Mouse (Mus musculus) c-Kit-negative CD71-positive TER-119-positive erythroid progenitor cells, embryonic 14.5 days (primary cell): Measurements from ENCODE around the gene Snx6.
"Not testable (repeated sequence)": the region's sequence is repeated elsewhere in the genome, so short reads cannot be mapped to it uniquely, and the experiment has no call there.

Experiments
- DNase-seq: peaks from one replicate; pipeline ENCODE4 v3.0.0-alpha.2; 2013; ENCODE audit warnings: low read depth, low spot score

The Snx6 gene

DNA sequence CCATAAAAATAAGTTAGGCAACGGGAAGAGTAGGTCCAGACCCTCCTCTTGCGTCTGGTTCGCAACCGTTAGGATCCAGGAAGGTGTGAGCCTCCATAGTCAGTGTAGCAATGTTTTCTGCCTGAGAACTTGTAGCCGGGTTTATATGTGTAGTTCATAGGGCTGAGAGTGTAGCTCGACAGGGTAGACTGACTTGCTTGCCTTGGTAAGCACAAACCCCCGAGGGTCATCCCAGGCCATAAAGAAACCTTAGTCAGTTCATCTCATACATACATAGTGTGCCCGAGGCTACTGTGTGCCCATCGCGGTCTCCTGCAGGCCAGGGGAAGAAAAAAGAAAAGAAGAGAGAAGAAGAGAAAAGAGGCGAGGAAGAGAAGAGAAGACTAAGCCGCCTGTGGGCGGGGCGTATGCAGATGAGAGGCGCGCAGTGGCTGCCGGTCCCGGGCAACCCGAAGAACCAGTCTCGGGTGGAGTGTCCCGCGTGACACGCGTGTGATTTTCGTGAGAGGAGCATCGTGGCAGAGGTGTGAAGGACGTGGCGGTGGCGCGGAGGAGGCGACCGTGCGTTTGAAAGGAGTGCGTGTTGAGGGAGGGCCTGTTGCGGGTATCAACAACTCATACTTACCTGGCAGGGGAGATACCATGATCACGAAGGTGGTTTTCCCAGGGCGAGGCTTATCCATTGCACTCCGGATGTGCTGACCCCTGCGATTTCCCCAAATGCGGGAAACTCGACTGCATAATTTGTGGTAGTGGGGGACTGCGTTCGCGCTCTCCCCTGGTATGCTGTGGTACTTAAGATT lies 85.6 kb downstream of the Snx6 start:
- DNase-seq, result not testable (repeated sequence)

DNA sequence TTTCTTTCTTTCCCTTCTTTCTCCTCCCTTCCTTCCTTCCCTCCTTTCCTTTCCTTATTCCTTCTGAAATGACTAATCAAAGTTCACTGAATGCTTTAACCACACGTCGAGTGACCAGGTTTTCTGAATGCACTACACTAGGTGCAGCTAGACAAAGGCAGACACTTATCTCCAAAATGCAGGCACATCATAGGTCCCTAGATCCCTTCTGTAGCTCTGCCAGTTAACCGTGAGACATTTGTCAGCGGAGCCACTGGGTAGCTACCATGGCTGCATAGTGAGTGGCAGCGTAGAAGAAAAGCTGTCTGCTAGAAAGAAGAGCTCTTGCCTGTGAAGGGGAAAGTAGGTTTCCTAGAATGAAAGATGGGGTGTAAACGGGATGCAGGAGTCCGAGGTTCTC lies 96.1 kb downstream of the Snx6 start:
- DNase-seq, result no peak

DNA sequence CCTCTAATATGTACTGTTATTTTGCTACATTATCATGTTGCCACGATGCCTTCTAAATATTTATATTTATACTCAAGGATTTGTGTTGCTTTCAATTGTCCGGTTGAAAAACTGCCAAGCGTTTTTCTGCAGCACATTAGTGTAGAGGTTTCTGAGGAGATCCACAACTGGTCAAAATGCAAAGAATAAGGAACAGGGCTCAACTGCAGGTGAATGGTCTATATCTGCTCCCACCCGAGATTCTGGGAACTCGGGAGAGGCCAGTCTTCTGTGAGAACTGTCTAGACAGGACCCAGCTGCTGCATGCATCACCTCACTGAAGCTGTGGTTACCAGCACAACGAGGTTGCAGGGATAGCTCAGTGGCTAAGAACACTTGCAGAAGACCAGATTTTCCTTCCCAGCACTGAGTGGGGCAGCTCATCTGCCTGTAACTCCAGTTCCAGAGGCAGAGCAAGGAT lies 97.7 kb downstream of the Snx6 start:
- no peak for DNase-seq

DNA sequence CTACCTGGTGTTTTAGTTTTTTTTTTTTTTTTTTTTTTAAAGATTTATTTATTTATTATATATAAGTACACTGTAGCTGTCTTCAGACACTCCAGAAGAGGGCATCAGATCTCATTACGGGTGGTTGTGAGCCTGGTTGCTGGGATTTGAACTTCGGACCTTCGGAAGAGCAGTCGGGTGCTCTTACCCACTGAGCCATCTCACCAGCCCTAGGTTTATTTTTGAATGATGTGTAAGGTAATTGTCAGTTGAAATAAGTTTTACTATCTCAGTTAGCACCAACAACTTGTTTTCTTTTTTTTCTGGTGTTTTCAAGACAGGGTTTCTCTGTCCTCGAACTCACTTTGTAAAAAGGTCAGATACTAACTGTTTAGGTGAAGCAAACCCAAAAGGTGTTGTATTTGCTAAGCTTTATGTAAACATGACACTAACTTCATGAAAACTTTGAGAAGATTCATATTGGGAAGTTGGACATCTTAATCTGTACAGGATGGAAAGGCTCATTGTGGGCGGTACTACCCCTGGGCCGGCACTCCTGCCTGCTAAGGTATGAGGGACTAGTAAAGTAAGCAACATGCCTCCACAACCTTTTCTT lies 98.4 kb downstream of the Snx6 start:
- peak; percentile 25 for DNase-seq
